Mouse (Mus musculus) adrenal gland, postnatal 14 days (tissue): ENCODE data around the gene Nfkbib. TPM values are rescaled to one million over a fixed set of nuclear protein-coding genes. Genes with fewer than 3 reads are reported as not detected.

Experiments used
- DNase-seq: peaks from one replicate; pipeline ENCODE4 v3.0.0; 2021; ENCODE audit warnings: mixed read lengths
- total RNA-seq: library from RNA; stranded (reverse); gene quantifications from 2 replicates; pipeline ENCODE4 v1.2.3, GENCODE M21; 2021

Gene Nfkbib
- total RNA-seq, 1 experiment from 2014 or later = 38.5 TPM

GRCm38 (mm10) chr7:28801451-28801850 is 34.1 kb upstream of the Nfkbib start:
- DNase-seq = no peak

DNA sequence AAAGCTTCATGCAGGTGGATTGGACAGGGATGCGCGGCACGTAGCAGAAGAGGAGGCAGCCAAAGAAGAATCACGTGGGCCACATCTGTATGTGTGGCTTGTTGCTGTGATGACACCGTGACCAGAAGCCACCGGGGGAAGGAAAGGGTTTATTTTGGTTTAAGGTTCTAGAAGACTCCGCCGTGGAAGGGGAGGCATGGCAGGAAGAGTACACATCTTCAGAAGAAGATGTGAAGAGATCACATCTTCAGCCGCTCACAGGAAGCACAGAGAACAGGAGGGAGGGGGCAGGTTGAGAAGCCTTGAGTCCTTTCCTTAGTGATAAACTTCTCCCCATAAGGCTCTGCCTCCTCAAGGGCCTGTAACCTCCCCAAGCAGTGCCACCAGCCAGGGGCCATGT is 32.7 kb upstream of the Nfkbib start:
- no peak for DNase-seq

GRCm38 (mm10) chr7:28796562-28796975 is 29.3 kb upstream of the Nfkbib start:
- peak; percentile 94 for DNase-seq

GRCm38 (mm10) chr7:28795832-28796231 is 28.5 kb upstream of the Nfkbib start:
- no peak for DNase-seq

GRCm38 (mm10) chr7:28794496-28794895 is 27.2 kb upstream of the Nfkbib start:
- DNase-seq = no peak

DNA sequence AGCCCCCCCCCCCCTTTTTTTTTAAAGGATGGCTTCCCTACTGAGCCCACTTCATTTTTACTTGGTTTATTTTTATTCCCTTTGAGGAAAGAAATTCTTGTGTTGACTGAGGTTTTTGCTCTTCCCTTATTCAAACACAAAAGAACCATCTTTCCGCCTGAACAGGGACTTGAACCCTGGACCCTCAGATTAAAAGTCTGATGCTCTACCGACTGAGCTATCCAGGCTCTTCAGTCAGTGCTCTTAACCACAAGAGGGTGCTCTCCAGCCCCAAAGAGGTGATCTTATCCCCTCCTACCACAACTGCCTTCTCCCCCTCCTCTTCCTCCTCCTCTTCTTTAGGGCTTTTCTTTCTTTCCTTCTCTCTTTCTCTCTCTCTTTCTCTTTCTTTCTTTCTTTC is 26.5 kb upstream of the Nfkbib start:
- peak; percentile 43 for DNase-seq

- no peak for DNase-seq
These were observed 25.3 kb upstream of the Nfkbib start for GRCm38 (mm10) chr7:28792391-28793185.

DNA sequence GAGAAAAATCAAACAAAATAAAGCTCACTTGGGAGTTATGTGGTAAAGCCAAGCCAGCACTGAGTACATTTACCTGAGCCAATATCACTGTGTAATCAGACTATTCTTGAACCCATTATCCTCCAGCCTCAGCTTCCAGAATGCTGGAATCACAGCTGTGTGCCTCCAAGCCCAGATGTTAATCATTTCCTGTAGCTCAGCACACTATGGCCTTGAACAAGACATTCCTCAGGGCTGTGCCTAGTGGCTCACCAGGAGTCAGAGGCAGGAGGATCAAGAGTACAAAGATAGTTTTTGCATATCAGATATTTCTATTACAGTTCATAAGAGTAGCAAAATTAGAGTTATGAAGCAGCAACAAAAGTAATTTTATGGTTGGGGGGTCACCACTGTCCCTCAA is 24.4 kb upstream of the Nfkbib start:
- peak; percentile 21 for DNase-seq

GRCm38 (mm10) chr7:28790066-28790806 is 22.9 kb upstream of the Nfkbib start:
- peak; percentile 32 for DNase-seq

GRCm38 (mm10) chr7:28789235-28789634 is 21.9 kb upstream of the Nfkbib start:
- no peak for DNase-seq

GRCm38 (mm10) chr7:28788307-28789195 is 21.2 kb upstream of the Nfkbib start, which contains the start of gene Rinl:
TSS of gene Rinl (plus strand) at chr7:28788969.
- DNase-seq = peak; percentile 26

DNA sequence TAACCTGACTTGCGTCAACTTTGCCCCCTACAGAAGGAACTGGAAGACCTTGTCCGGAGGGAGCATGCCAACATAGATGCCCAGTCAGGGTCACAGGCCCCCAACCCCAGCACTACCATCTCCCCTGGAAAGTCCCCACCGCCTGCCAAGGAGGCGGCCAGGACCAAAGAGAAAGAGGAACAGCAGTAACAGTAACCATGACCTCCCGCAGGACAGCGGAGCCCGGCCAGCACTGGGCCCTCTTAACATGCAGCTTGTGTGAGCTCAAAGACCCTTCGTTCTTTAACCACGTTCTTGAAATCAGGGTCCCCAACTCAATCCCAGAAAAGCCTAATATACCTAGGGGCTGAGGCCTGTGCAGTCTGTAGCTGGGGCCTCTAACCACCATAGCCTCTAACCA is 20.6 kb upstream of the Nfkbib start:
- DNase-seq = peak; percentile 17

DNA sequence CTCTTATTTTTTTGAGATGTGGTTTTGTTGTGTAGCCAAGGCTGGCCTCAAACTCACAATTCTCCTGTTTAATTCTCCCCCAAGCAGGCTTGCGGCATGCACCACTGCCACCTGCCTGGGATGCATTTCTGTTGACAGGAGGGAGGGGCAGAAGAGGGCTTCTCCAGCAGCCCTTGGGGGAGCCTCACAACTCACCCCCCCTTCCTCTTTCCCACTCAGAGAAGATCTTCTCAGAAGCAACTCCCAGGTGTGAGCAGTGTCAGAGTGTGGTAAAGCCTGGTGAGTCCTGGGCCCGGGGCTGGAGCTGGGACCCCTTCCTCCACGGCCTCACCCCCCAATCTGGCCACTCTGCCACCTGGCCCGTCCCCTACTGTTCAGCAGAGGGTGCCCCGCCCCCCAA is 17.8 kb upstream of the Nfkbib start:
- no peak for DNase-seq

DNA sequence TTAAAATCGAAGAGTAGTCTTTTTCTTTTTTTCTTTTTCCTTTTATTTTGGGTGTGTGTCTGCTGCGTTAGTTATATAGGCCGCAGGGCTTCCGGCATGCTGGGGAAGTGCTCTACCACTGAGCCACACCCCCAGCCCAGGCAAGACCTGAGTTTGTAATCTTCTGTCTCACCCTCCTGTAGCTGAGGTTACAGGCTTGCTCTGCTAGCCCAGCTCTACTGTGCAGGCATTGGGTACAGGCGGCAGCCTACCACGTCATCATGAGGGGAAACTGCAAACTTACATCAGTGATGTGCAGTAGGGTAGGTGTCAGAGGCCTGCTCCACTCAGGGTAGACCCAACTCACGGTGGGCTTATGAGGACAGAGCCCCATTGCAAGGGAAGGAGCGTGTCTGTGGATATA is 13.9 kb upstream of the Nfkbib start:
- no peak for DNase-seq

- peak; percentile 47 for DNase-seq
These were observed 13.5 kb upstream of the Nfkbib start for GRCm38 (mm10) chr7:28780857-28781256.

DNA sequence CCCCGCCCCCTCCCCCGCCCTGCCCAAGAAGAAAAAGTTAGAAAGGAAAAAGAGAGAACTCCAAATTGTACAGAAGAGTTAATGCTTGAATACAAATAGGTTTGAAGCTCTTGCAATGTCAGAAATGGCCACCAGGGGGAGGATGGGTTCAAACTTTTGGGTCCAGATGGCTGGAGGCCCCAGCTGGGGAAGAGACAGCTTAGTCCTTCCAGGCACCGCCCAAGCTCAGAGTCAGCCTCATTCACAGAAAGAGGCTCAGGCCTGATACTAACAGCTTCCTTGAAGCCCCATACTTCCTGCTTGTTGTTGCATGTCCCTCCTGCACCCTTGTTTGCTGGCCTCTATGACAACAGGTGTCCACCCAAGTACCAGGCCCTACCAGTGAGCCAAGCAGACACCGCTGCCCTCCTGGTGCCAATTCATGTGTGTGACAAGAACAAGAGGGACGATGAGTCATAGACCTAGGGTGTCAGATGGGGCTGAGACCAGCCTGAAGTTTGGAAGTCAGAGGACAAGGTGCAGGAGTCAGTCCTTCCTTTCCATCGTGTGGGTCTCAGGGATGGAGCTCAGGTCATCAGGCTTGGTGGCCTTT is 12.9 kb upstream of the Nfkbib start:
- DNase-seq = peak; percentile 93

- no peak for DNase-seq
These were observed 11.5 kb upstream of the Nfkbib start for GRCm38 (mm10) chr7:28778825-28779224.

GRCm38 (mm10) chr7:28775129-28775528 is 7.8 kb upstream of the Nfkbib start:
- DNase-seq = no peak

DNA sequence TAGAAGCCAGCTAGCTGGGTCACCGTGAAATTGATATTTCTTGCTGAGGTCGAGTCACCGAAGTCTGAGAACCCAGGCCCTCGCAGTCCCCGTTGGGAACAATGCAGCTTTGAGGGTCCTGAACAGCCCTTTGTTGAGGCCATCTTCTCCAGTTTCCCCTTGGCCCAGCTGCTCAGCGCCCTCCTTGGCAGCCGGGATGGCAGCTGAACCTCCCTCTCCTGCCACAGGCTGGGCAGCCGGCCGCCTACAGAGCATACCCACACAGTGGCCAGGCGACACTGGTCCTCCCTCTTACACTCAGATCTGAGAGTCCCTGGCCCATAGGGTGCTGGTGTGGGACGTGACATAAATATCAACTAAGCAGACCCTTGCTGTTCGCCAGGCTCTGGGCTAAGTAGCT is 6.9 kb upstream of the Nfkbib start:
- DNase-seq = no peak

DNA sequence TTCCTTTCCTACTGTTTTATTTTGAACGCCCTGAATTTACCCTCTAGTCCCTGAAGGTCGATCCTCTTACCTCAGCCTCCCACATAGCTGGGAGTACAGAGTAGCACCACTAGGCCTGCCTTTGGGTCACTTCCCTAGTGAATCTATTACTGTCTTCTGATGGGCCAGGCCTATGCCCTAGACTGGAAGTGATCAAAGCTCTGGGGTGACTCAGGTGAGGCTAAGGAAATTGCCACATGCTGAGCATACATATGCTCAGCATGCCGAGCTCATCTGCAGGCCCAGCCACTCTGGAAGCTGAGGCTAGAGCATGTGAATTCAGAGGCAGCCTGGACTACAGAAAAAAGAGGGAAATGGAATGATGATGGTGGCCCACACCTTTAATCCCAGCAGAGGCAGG is 5.9 kb upstream of the Nfkbib start:
- no peak for DNase-seq

DNA sequence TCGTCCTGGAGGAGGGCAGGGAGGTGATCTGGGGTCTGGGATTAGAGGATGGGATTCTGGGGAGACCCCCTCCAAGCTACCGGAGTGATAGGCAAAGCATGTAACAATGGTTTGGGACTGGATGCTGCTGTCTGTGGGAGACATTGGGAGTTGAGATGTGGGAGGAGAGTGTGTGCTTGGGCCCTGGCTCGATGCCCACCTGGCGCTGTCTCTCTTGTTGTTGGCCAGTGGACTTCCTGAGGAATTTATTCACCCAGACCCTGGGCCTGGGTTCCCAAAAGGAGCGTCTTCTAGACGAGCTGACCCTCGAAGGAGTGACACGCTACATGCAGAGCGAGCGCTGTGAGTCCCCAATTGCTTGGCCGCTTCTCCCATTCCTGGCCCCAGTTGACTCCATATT is 4.6 kb upstream of the Nfkbib start:
- peak; percentile 36 for DNase-seq

- no peak for DNase-seq
These were observed 3.0 kb upstream of the Nfkbib start for GRCm38 (mm10) chr7:28770309-28770708.
